Mouse (Mus musculus) retina, embryonic 14.5 days (tissue): ENCODE results near the gene Dpf3.

ENCODE experiments used
- DNase-seq: peaks from one replicate; pipeline ENCODE4 v3.0.0-alpha.2; 2015; ENCODE audit warnings: low spot score

Dpf3 gene

DNA sequence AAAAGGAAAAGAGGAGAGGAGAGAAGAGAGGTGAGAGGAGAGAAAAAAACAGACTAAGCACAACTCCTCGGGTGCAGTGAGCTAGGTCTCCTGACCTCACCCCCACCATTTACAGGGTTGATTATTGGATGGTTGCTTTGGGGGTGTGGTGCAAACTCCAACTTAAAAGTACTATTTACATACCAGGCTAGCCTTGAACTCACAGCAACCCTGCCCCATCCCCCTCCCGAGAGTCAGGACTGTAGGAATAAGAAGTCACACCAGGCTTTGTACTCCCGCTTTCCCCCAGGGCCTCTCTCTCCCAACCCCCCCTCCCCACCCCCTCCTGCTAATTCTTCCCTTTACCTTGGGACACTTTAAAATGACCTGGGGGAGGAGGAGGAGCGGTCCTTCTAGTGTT, 8.8 kb upstream of the Dpf3 start:
- DNase-seq = no peak

DNA sequence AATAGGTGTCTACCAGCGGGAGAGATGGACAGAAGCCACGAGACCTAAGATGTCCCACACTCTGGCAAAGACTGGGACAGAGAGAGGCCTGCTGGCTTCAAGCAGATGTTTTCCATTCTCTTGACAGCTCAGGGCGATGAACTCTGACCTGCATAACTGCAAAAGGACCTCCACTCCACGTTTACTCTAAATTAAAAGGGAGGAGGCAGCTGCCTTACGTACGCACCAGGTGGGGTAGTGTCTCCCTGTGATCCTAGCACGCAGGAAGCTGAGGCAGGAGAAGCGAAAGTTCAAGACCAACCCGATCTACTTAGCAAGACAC, 8.4 kb upstream of the Dpf3 start:
- DNase-seq = no peak

DNA sequence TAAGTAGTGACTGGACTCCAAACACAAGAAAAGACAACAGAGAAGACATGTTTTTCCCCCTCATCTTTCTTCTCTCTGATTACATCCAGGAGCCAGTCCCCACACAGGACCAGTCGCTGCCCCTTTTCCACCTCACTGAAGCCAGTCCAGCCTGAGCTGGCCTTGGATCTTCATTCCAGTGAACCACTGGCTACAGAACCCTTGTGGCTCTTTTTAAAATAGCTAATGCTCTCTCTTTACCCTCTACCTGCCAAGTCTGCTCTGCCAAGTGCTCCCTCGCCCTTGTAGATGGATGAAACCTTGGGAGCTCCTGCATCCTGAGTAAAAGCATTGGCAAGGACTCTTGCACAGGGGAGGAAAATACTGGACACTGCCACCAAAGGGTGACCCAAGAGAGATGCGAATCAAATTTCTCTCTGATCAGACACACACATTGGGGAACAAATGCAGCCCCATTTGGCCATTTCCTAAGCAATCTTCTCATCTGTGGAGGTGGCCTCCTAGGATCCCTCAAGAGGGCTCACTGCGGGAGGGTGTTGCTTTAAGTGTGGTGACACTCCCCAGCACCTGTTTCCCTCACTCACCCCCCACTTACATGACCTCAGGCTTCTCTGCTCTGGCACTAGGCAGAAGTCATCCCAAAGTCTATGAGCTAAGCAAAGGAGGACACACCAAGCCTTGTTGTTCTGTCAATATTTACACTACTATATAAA, 7.9 kb upstream of the Dpf3 start:
- DNase-seq = no peak

DNA sequence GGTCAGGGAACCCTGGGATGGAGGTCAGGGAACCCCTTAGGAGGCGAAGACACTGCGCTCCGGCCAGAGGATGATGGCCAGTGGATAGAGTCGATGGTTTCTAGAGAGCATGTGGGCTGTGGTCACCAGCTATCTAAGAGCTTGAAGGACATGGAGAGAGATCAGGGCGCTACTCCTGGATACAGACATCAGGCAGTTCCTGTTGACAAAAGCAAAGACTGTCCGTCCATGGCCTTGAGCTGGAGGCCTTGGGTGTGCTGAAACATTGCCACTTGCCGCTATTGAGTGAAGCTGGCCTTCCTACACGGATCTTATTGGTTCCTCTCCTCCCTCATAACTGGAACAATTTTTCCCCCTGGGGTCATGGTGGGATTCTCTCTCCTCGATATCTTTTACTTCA, 6.7 kb upstream of the Dpf3 start:
- no peak for DNase-seq

DNA sequence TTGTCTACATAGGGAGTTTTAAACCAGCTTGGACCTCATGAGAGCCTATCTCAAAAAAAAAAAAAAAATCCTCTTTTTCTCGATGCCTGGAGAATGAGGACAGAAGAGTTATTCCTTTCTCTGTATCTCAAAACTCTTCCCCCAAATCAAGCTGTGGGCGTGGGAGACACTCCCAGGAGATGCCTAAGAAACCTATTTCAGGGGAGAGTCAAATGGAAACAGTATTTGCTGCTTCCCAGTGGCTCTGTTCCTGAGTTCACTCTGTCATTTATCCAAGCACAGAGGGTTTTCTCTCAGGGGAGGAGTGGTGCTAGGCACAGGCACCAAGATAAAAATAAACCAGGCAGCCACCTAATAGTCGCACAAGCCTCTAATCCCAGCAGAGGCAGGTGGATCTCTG, 5.3 kb upstream of the Dpf3 start:
- DNase-seq = no peak

DNA sequence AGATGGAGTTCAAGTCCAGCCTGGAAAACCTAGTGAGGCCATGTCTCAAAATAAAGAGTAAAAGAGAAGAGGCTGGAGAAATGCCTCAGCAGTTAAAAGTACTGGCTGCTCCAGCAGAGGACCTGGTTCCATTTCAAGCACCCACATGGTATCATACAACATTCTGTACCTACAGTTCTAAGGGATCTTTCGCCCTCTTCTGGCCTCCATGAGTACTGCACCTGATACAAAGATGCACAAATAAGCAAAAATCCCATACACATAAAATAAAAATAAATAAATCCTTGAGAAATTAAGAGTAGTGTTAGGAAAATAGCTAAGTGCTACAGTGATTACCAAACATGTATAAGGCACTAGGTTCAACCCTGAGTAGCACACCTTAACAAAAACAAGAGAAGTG, 4.1 kb upstream of the Dpf3 start:
- DNase-seq = no peak

DNA sequence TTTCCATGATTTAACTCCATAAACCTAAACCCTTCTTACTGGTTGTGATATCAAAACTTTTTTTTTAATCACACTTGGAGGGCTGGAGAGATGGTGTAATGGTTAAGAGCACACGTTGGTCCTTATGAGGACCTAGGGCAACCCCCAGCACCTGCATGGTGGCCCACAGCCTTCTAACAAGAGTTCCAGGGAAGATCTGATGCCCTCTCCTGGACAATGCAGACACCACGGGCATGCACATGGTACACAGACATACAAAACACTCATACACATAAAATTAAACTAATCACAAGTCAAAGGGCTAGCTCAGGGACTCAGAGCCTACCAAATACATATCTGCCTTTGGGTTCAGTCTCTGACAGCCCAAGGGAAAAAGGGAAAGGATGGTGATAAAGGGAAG, 2.2 kb upstream of the Dpf3 start:
- no peak for DNase-seq

DNA sequence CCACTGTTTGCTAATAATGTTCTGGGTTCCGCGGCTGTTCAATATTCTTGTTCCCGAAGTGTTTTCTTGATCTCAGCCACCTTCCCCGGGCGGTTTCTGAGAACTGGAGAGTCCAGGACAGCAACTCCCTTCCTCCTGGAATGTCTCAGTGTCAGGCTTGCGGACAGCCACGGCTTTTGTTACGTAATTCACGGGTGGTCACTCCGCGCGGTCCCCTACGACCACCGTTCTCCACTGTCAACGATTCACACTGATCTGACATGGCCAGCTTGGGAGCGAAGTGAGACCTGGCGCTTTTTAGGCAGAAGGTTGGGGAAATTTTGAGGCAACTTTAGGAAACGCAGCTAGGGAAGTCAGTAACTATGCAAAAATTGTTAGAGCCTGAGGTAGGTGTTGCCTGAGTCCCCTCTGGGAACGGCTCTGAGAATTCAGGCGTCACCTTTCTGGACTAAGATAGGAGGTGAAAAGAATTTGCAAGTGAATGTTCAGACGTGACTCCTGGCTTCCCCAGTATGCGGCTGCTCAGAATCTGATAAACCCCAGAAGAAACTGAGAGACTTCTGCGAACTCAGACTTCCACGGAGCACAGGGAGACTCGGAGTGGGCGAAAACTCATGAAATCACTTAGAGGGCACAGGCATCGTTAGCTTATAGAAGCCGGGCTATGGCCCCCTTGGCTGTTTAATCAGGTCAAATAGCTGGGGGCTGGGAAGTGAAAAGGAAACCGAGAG, 860 bp upstream of the Dpf3 start:
- peak; percentile 54 for DNase-seq

DNA sequence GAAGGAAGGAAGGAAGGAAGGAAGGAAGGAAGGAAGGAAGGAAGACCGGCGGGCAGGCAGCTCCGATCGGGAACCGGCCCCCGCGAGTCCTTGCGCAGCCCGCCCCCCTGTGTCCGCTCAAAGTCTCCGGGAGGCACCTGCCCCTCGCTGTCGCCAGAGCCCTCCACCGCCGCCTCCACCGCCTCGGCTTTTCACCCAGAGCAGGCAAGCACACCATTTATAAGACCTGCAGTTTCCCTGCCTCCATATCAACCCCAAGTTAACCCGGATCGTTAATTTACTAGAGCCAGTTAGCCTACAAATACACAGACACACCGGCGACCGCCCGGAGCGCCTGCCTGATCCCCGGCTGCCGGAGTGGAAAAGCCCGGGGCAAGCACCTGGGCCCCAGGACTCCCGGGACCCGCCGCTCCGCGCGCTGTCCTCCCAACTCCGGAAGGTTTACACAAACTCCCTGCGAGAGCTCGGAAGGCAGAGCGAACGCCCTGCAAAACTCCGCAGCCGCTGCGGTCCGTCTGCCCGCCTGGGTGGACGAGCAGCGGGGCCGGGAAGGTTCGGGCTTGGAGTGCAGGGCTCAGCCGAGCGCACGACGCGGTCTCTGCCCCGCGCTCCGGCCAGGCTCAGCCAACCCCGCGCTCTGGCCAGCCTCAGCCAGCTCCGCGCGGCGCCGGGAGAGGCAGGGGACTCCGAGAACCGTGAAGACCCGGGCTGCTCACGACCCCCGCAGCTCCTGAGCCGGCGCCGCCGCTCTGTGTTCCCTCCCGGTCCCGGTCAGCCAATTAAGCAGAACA, 650 bp downstream of the Dpf3 start:
- peak; percentile 72 for DNase-seq

DNA sequence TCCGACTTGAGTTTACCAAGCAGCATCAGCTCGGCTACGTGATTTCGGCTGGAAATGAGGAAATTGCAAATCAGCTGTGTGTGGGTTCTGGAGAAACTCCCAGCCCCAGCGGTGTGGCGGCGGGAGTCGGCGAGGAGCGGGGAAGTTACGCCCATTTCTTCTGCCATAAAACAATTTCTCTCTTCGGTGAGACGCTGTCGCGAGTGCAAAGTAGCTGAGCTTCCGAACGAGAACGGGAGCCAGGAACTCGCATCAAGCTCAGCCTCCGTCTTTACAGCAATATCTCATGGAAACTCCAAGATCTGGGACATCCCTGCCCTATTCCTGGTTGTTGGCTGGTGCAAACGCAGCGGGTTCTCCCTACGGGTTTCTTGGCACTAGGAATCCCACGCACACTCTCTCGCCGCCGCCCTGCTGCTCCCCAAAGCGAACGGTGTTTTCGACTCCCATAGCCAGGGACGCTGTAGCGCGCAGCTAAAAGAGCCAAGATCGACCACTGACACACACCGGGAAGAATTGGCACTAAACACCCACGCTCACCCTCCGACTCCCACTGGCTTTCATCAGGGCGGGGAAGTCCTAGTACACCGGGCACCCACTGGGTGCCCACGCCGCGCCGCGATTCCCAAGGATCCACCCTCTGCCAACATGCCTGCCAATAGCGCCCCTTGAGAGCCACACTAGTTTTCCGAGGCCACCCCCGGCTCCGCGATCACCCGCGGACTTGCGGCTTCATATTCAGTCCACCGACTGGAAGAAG, 1.4 kb downstream of the Dpf3 start:
- DNase-seq = peak; percentile 55

DNA sequence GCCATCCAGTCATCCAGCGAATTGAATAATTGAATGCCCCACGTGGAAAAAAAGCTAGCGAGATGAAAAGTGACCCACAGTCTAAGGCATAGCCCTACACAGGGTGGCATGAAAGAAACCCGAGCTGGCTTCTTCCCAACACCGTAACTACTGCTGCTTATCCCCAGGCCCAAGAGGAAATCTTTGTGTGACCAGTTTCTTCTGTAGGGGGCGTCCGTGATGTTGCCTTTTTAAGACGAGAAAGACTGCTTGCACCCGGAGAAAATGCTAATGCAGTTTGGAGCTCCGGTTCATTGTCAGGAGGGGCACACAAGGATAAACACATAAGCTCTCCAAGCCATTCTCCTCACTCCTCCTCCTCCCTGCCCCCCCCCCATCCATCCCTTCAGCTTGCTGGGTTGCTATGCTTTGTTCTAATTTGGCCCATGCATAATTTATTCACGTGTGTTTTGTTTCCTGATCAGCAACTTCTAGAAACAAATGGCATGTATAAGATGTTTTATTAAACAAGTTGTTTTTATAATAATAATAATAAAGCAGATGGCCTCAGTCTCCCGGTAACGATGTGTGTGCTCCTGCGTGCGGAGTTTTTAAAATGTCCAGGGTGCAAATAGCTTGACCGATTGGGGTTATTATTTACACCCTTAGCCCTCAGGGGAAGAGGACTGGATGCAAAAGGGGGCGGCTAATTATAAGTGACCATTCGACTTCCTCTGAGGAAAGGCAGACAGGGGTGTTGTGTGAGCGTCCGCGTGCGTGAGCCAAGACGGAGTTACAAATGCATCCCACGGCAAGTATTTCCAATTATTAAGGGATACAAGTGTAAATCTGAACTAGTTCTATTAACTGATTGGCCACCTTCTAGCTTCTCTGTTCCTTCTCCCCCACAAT, 2.4 kb downstream of the Dpf3 start:
- DNase-seq = peak; percentile 67

DNA sequence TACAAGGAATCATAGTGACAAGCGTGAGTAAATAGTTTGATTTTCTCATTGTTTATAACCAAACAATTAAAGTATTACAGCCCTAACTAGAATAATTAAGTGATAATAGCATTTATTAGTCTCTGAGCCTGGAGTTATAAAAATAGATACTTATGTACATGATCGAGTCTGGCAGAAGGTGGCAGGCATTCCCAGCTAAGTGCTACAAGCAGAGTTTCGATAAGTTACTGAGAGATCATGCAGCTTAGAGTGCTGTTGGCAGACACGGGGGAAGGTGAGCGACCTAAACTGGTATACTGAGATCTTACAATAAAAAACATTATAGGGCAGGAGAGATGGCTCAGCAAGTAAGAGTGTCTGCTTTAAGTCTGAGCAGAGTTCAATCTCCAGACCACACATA, 3.9 kb downstream of the Dpf3 start:
- DNase-seq = no peak

DNA sequence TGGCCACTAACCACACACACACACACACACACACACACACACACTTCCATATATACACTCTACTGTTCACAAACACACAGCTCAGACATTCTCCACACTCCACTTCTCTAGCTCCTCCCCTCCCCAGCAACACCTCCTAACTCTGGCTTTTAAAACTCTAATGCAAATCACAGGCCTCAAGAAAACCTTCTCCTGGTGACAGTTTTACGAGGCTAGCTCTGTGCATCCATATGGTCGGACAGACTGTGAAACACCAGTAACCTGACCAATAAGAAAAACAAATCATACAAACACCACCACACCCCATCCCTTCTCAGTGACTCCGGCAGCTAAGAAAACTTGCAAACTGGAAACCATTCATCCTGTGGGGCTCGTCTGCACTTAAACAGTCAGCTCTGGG, 6.1 kb downstream of the Dpf3 start:
- DNase-seq = no peak

DNA sequence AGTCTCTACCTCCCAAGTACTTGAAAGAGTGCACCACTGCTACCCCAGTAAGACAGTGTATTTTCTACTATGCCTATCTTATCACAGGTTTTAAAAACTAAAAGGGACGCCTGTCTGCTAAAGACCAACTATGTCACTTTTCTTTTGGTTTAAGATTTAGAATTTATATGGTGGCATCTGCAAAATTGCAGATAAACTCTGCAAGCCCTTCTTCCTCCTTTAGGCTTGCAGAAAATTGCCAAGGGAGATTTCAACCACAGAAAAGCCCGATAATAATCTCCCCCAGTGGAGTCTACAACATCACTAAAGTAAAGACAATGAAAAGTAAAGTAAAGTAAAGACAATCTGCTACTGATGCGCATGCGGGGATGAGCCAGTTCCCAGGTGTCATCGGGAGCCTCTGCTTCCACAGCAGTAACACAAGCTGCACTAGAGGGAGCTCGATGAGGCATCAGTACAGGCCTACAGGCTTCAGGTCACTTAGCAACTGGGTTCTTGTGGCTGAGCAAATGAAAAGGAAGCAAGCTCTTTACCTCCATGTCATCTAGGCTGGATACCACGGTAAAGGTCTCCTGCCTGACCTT, 7.6 kb downstream of the Dpf3 start:
- DNase-seq = no peak

DNA sequence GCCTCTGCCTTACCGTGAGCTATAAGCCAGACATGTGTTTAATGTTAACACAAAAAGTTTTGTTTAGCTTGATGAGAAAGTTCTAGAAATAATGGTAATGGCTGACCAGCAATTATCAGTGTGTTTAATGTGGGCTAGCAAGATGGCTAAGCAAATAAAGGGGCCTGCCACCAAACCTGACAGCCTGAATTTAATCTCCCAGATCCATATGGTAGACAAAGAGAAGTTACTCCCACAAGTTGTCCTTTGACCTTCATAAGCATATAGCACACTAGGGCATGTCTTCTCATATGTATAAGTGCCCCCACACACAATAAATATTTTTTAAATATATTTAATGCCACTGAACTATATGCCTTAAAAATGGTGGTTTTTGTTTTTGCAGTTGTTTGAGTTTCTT, 8.4 kb downstream of the Dpf3 start:
- no peak for DNase-seq

DNA sequence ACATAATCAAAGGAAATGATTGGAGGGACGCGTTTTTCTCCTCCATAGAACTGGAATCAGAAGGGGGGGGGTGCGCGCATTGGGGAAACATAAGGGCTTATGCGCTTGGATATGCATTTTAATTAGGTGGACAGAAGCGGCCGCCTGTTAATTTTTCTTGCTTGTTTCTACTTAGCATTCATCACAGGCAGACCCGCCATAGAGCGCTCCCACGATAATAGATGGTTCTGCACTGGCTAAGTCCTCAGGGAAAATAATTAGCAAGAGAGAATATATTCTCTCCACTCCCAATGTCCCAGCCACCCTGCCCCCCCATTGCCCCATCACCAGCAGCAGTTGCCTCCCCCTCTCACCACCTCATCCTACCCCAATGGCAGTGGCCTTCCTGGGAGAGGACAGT, 11.2 kb downstream of the Dpf3 start:
- no peak for DNase-seq

DNA sequence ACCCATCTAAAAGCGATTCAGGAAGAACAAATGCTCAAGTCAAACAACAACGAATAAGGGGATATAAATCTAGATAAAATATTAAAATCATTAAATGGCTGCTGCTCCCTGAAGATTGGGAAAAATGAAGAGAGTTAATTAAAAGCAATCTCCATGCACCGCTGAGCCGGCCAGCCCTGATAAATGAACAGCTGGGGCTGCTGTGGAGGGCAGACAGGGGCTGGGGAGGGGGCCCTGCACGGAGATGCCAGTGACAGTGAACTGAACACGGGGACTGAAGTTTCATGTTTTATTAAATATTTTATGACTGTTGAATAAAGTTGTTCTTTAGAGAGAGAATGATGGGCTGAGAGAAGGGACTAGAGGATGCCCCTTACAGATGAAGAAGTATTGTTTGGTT, 12.1 kb downstream of the Dpf3 start:
- peak; percentile 46 for DNase-seq

DNA sequence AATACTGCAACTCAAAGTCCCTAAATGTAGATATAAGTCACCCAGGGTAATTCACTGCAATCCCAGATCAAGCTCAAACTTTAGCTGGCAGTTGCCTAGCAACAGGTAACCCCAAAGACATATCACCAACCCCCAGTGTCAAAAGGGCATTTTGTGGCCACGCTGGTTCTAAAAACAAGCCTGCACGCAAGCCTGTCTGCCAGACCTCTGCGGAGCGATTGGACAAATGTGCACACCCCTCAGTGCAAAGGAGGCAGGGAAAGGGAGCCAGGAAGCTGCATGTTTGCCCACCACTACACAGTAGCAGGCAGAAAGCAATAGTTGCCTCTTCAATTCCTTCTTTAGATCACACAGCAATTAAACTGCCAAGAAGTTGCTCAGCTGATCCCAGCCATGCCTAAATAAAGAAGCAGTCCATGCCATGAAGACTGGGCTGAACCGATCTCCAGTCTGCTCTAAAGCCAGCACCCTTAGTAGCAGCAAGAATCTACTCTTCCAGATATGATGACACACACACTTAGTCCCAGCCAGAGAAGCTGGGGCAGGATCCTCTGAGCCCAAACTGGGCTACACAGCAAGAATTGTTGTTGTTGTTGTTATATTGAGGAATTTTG, 13.4 kb downstream of the Dpf3 start:
- DNase-seq = no peak

DNA sequence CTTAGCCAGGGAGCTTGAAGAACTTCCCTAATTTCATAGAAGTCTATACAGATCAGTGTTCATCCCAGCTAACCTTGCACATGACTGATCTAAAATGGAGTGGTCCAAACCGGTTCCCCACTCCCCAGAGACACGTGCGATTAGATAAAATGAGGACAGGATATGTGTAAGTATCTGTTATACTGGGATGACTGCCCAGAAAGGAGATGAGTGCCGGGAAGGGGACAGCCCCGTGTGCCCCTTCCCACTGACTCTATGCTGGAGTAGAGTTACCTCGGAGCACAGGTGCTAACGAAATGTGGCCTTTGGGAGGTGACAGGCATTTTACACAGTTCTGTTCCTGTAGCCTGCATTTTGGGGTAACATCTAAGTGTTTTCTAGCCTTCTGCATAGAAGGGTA, 15.8 kb downstream of the Dpf3 start:
- DNase-seq = no peak

DNA sequence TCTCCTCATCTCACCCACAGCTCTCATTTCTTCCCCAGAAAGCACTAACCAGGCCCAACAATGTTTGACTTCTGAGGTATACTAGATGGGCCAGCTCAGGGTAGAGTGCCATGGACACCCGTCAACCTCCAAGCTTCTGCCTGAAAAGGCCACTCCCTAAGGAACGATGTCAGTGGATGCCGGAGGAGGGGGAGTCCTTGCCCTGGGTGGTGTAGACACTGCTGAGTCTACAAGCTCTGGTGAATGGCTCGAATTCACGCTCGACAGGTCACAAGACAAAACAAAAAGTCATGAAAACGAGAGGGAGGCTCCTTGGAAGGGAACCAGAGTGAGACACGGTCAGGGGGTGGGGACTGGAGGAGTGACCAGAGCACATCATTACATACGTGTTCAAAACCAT, 17.4 kb downstream of the Dpf3 start:
- DNase-seq = no peak
